Mouse (Mus musculus): Measurements from ENCODE around the gene Zfp536.

DNA sequence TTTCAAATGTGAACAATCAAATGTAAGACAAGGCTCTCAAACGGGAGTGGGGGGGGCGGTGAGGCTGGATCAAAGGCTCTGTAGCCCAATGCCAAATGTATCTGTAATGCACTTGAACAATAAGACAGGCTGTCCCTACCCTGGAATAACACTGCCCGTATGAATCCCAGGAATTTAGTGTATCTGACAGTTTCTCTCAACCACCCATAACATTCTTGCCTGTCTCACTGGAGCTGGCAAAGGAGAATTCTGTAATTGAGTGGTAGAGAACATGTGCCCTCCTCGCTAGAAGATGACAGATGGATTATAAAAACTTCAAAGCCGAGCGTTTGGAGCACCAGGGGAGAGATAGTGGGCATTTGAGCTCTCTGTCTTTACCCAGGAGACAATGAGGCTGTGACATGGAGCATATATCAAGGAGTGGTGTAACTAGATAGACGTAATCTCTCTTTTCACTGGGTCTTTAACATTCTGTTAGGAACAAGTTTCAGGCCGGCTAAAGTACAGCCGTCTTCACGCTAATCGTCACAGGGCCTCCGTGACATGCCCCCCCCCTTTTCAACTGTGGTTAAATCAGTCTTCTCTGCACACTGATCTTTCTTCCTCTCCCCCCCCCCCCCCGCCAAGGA lies 27.2 kb downstream of the Zfp536 start:
- TF ChIP-seq MYOG (IDR thresholded peaks at IDR 0.05; ENCODE audit: control insufficient read depth in 1 of 3, insufficient read depth in 1 of 3, insufficient read length in 2 of 3, low read depth in 2 of 3) (no peak), CEBPB (IDR thresholded peaks at IDR 0.05; ENCODE audit: insufficient read depth, poor library complexity, severe bottlenecking) (no peak), POLR2A (IDR thresholded peaks at IDR 0.05; ENCODE audit: insufficient read length, low read depth) (no peak), TCF12 (IDR thresholded peaks at IDR 0.05; ENCODE audit: insufficient read depth, poor library complexity, severe bottlenecking) (no peak), POLR2AphosphoS2 (IDR thresholded peaks at IDR 0.05; ENCODE audit: insufficient read length, low read depth) (no peak), USF1 (IDR thresholded peaks at IDR 0.05; ENCODE audit: low read depth) (no peak), E2F4 (IDR thresholded peaks at IDR 0.05; ENCODE audit: insufficient read depth) (no peak), TCF3 (IDR thresholded peaks at IDR 0.05; ENCODE audit: insufficient read length, low read depth) (no peak), MYOD1 (IDR thresholded peaks at IDR 0.05; ENCODE audit: control insufficient read depth in 1 of 3, insufficient read length in 2 of 3, low read depth in 2 of 3) (no peak), REST (IDR thresholded peaks at IDR 0.05; ENCODE audit: insufficient read depth, insufficient read length) (no peak)
